Mouse (Mus musculus) heart, adult 10 weeks (tissue): Measurements from ENCODE around the gene Spon2. TPM values are rescaled to one million over a fixed set of nuclear protein-coding genes. Genes with fewer than 3 reads are reported as not detected.

Experiments
- polyA plus RNA-seq: library from polyadenylated mRNA; stranded (reverse); fragments of 350-450 nt; fragmentation: Illumina TruSeq; extraction: RNeasy Lipid Tissue Mini Kit (QIAGEN cat#74804); gene quantifications from one replicate; pipeline ENCODE4 v1.2.3, GENCODE M21; 2014; ENCODE audit warnings: low read depth, low replicate concordance

Gene Spon2
- 18.9 TPM for polyA plus RNA-seq

DNA sequence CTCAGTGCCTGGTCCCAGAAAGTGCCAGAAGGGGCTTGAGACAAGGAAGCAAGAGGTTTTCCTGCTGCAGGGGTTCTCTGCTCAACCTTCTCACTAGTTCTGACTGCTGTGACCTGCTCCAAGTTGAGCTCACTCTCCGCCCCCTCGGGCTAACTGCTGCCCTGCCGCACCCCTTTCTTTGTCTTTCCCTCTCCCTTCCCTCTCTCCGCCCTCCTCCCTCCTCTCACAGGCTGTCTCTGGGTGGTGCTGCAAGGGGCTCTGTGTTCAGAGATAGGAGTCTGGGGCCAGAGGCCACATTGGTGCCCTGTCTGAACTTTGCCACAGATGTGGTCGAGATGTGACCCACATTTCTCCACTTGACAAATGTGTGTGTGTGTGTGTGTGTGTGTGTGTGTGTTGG lies at the start of gene Spon2:
Gene Spon2 (minus strand): TSS at position 375 of the 400 bp plus-strand sequence.

Other genes with a start within 250 kb of the Spon2 start
- gene Ywhah, start 199.6 kb downstream of the Spon2 start, polyA plus RNA-seq, result 87.9 TPM
- 0.47 TPM for gene Slc5a1, start 114.2 kb downstream of the Spon2 start, polyA plus RNA-seq
- 157 TPM for gene Ctbp1, start 56.5 kb upstream of the Spon2 start, polyA plus RNA-seq
- gene Maea, start 117.1 kb upstream of the Spon2 start, polyA plus RNA-seq, result 70.3 TPM
- 4.2 TPM for gene Uvssa, start 160.1 kb upstream of the Spon2 start, polyA plus RNA-seq
- not detected for gene Nkx1-1, start 215.5 kb upstream of the Spon2 start, polyA plus RNA-seq